23 mouse cellular contexts compared by ENCODE assay signal in genomic region chr14:47422466-47422865, GRCm38 (mm10). TPM values are rescaled to one million over a fixed set of nuclear protein-coding genes. Genes with fewer than 3 reads are reported as not detected.
"Had no signal": no experiment of that assay in that cellular context is flagged by ENCODE, and none has a peak within 500 bp of the region (broad histone marks: within the 10 kb centered on the region; RNA-seq: fewer than 3 reads in every experiment).

No protein-coding gene starts in this region.

- H3K27me3 ChIP-seq: hindbrain, embryonic 12.5 days; intestine, embryonic 15.5 days; limb, embryonic 12.5 days; liver, embryonic 13.5 days; liver, embryonic 15.5 days had no signal

- H3K9ac ChIP-seq: hindbrain, embryonic 12.5 days; hindbrain, embryonic 14.5 days; intestine, embryonic 15.5 days; limb, embryonic 12.5 days; liver, embryonic 13.5 days; liver, embryonic 15.5 days had no signal

- H3K9me3 ChIP-seq: hindbrain, embryonic 10.5 days; hindbrain, embryonic 12.5 days; intestine, embryonic 15.5 days; limb, embryonic 10.5 days; limb, embryonic 12.5 days; liver, embryonic 13.5 days; liver, embryonic 15.5 days had no signal

- DNase-seq: gastrocnemius, postnatal 14 days; gastrocnemius, postnatal 36 days; heart, adult 18-20 months; heart, postnatal 10 days; heart, postnatal 4 days; kidney, adult 18-20 months; kidney, adult 8-10 months; kidney, postnatal 10 days; kidney, postnatal 25 days; kidney, postnatal 4 days; liver; liver, embryonic 13.5 days had no signal

- H3K4me3 ChIP-seq: hindbrain, embryonic 10.5 days; hindbrain, embryonic 12.5 days; intestine, embryonic 15.5 days; layer of hippocampus, adult 2 months; left cerebral cortex, adult 2 months; limb, embryonic 10.5 days; limb, embryonic 12.5 days; liver, embryonic 13.5 days; liver, embryonic 15.5 days had no signal

- H3K36me3 ChIP-seq: hindbrain, embryonic 10.5 days; hindbrain, embryonic 12.5 days; intestine, embryonic 15.5 days; limb, embryonic 10.5 days; limb, embryonic 12.5 days; liver, embryonic 13.5 days; liver, embryonic 15.5 days had no signal

- H3K27ac ChIP-seq: hindbrain, embryonic 10.5 days; hindbrain, embryonic 12.5 days; hindbrain, embryonic 14.5 days; intestine, embryonic 15.5 days; layer of hippocampus, adult 2 months; left cerebral cortex, adult 2 months; limb, embryonic 10.5 days; limb, embryonic 12.5 days; liver, embryonic 13.5 days; liver, embryonic 15.5 days had no signal

RNA-seq across cellular contexts. Expression of gene Dlgap5, which starts 4.3 kb away (rescaled TPM):
- total RNA-seq: gastrocnemius, adult 18-20 months; gastrocnemius, adult 8-10 months had no signal
